Mouse (Mus musculus) lung, adult 2 months (tissue): ENCODE results near the gene Isoc2a.

Source experiments
- CTCF ChIP-seq: fragments of 200-500 bp; IDR thresholded peaks from 2 replicates; pipeline ENCODE4 v1.5.1; 2011; ENCODE audit warnings: mild to moderate bottlenecking, low read length, control low read depth; ENCODE audit not compliant: insufficient read depth
- POLR2A ChIP-seq: fragments of 200-500 bp; IDR thresholded peaks from 2 replicates; pipeline ENCODE4 v1.6.1; 2011; ENCODE audit warnings: low read depth, mild to moderate bottlenecking, control low read depth, low read length, borderline replicate concordance; ENCODE audit errors: extremely low read depth

- TF ChIP-seq CTCF (no peak), POLR2A (no peak)
Measured at GRCm38 (mm10) chr7:4857321-4857720, 19.6 kb upstream of the Isoc2a start.
